Mouse (Mus musculus) C2C12 (cell line): ENCODE results near the gene Atg2a. TPM values are rescaled to one million over a fixed set of nuclear protein-coding genes. Genes with fewer than 3 reads are reported as not detected.

Source experiments
- H3K27me3 ChIP-seq: one replicate; pipeline ENCODE4 v1.6.1; 2011; ENCODE audit not compliant: control insufficient read depth, insufficient read depth, insufficient read length
- H3K36me3 ChIP-seq: one replicate; pipeline ENCODE4 v1.6.1; 2011; ENCODE audit not compliant: control insufficient read depth, insufficient read depth
- H3K4me3 ChIP-seq: one replicate; pipeline ENCODE4 v1.5.1; 2011; ENCODE audit warnings: mild to moderate bottlenecking, control low read depth; ENCODE audit not compliant: poor library complexity, insufficient read depth, severe bottlenecking
- H3K79me2 ChIP-seq: one replicate; pipeline ENCODE4 v1.6.1; 2011; ENCODE audit not compliant: control insufficient read depth, insufficient read depth
- H3K79me3 ChIP-seq: one replicate; pipeline ENCODE4 v1.6.1; 2011; ENCODE audit warnings: low read depth, control low read depth
- H3ac ChIP-seq: one replicate; pipeline ENCODE3; 2011; ENCODE audit warnings: low read depth; ENCODE audit not compliant: control insufficient read depth, insufficient read length
- CEBPB ChIP-seq: IDR thresholded peaks from one replicate; pipeline ENCODE4 v1.6.1; 2011; ENCODE audit warnings: low read depth, mild to moderate bottlenecking, control low read depth, moderate library complexity
- CTCF ChIP-seq: IDR thresholded peaks from one replicate; pipeline ENCODE4 v1.5.1; 2011; ENCODE audit not compliant: control insufficient read depth, insufficient read depth, insufficient read length
- FOSL1 ChIP-seq: IDR thresholded peaks from one replicate; pipeline ENCODE4 v1.8.0; 2011; ENCODE audit warnings: mild to moderate bottlenecking, low read length; ENCODE audit not compliant: poor library complexity, insufficient read depth, severe bottlenecking
- MAX ChIP-seq: IDR thresholded peaks from one replicate; pipeline ENCODE4 v1.6.1; 2011; ENCODE audit warnings: mild to moderate bottlenecking, control low read depth
- MYOD1 ChIP-seq: IDR thresholded peaks from one replicate; pipeline ENCODE4 v1.6.1; 2011; ENCODE audit warnings: low read depth; ENCODE audit not compliant: control insufficient read depth, insufficient read length
- MYOG ChIP-seq: IDR thresholded peaks from one replicate; pipeline ENCODE4 v1.6.1; 2011; ENCODE audit not compliant: control insufficient read depth, insufficient read length; ENCODE audit errors: extremely low read depth
- USF1 ChIP-seq: IDR thresholded peaks from one replicate; pipeline ENCODE4 v1.6.1; 2011; ENCODE audit warnings: low read depth, mild to moderate bottlenecking, control low read depth, moderate library complexity
- polyA plus RNA-seq: library from polyadenylated mRNA; unstranded; fragments of >200 nt; fragmentation: generic; extraction: Trizol; gene quantifications from one replicate; pipeline ENCODE4 v1.2.1, GENCODE M21; 2012; ENCODE audit warnings: missing spikeins

Atg2a gene
- polyA plus RNA-seq, 1 experiment, result 10.3 TPM

GRCm38 (mm10) chr19:6226763-6227162, 14.7 kb upstream of the Atg2a start:
- Histone ChIP-seq H3ac (no peak overlapping the region), H3K27me3 (no peaks in the 10 kb centered on the region), H3K79me3 (no peaks in the 10 kb centered on the region), H3K79me2 (no peaks in the 10 kb centered on the region), H3K36me3 (peaks cover 3% of the 10 kb centered on the region), H3K4me3 (no peak overlapping the region)
- TF ChIP-seq CEBPB, result no peak
- TF ChIP-seq FOSL1, result no peak
- TF ChIP-seq USF1, result no peak
- TF ChIP-seq MAX, result no peak
- no peak for TF ChIP-seq CTCF
- TF ChIP-seq MYOG, result no peak
- no peak for TF ChIP-seq MYOD1

- H3ac ChIP-seq, result no peak overlapping the region
- no peak overlapping the region for H3K4me3 ChIP-seq
- no peaks in the 10 kb centered on the region for H3K27me3 ChIP-seq
Observed at GRCm38 (mm10) chr19:6227864-6228263, 13.6 kb upstream of the Atg2a start.

GRCm38 (mm10) chr19:6230411-6230810, 11.1 kb upstream of the Atg2a start:
- H3K36me3 ChIP-seq, result peaks cover 7% of the 10 kb centered on the region
- H3K79me3 ChIP-seq, result no peaks in the 10 kb centered on the region
- H3K27me3 ChIP-seq, result no peaks in the 10 kb centered on the region
- no peak overlapping the region for H3K4me3 ChIP-seq
- TF ChIP-seq CTCF (no peak), FOSL1 (no peak), MYOD1 (no peak), CEBPB (no peak), MAX (no peak), USF1 (no peak), MYOG (no peak)
- H3ac ChIP-seq, result no peak overlapping the region
- H3K79me2 ChIP-seq, result peaks cover 4% of the 10 kb centered on the region

More at GRCm38 (mm10) chr19:6227864-6228263, 13.6 kb upstream of the Atg2a start:
- Histone ChIP-seq H3K36me3 (peaks cover 7% of the 10 kb centered on the region), H3K79me3 (no peaks in the 10 kb centered on the region), H3K79me2 (no peaks in the 10 kb centered on the region)
- no peak for TF ChIP-seq CTCF

GRCm38 (mm10) chr19:6231036-6231435, 10.4 kb upstream of the Atg2a start:
- no peak overlapping the region for H3ac ChIP-seq
- H3K36me3 ChIP-seq, result peaks cover 7% of the 10 kb centered on the region
- no peak overlapping the region for H3K4me3 ChIP-seq
- H3K79me2 ChIP-seq, result peaks cover 6% of the 10 kb centered on the region
- no peaks in the 10 kb centered on the region for H3K79me3 ChIP-seq
- H3K27me3 ChIP-seq, result no peaks in the 10 kb centered on the region
- no peak for TF ChIP-seq CEBPB
- TF ChIP-seq FOSL1, result no peak
- TF ChIP-seq CTCF, result no peak

GRCm38 (mm10) chr19:6233647-6234046, 7.8 kb upstream of the Atg2a start:
- H3K79me3 ChIP-seq, result no peaks in the 10 kb centered on the region
- H3K79me2 ChIP-seq, result peaks cover 6% of the 10 kb centered on the region
- H3K4me3 ChIP-seq, result no peak overlapping the region
- TF ChIP-seq MYOG (no peak), MYOD1 (no peak), CTCF (no peak), FOSL1 (no peak), MAX (no peak), CEBPB (no peak), USF1 (no peak)
- peaks cover 4% of the 10 kb centered on the region for H3K36me3 ChIP-seq
- H3K27me3 ChIP-seq, result no peaks in the 10 kb centered on the region
- no peak overlapping the region for H3ac ChIP-seq

GRCm38 (mm10) chr19:6234337-6235083, 7.0 kb upstream of the Atg2a start:
- no peaks in the 10 kb centered on the region for H3K27me3 ChIP-seq
- peaks cover 4% of the 10 kb centered on the region for H3K36me3 ChIP-seq
- TF ChIP-seq MAX (no peak), CTCF (no peak), CEBPB (no peak), FOSL1 (no peak), MYOG (no peak), MYOD1 (no peak), USF1 (no peak)
- no peaks in the 10 kb centered on the region for H3K79me3 ChIP-seq
- peak overlapping the region; percentile 66 for H3K4me3 ChIP-seq
- peak overlapping the region; percentile 73 for H3ac ChIP-seq
- peaks cover 6% of the 10 kb centered on the region for H3K79me2 ChIP-seq
